Mouse (Mus musculus): ENCODE measurements at regions not wholly inside any gene's neighbourhood (a gene's known extent, or its start where the extent isn't known, plus 50 kb on each side); places are given as distances from the start of the nearest gene placed in this dataset.

DNA sequence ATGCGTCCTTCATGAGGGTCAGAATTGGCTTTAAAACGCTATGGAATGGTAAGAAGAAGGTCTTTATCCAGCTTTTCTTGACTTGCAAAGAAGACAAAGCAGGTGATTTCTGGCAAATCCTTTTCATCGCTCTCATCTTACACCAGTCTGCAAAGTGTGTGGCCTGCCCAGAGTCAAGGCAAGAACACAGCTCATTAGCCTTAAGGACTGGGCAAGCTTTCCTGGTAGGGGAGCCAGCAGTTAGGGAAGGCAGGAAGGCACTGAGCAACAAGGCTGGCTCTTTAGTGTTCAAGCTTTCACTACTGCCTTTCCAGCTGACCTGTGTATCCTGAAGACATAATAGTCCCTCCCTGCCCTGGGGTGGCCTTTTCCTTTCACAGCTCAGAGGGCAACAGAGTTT is 352.4 kb upstream of the N6amt1 start:
- no peak for TF ChIP-seq CTCF (IDR thresholded peaks at IDR 0.05; ENCODE audit: low read depth)
- TF ChIP-seq EP300 (IDR thresholded peaks at IDR 0.05; ENCODE audit: low read depth) = no peak

Data from liver, embryonic 14.5 days (tissue).